Mouse (Mus musculus): ENCODE data around the gene Patj.
"Not testable (repeated sequence)": the region's sequence is repeated elsewhere in the genome, so short reads cannot be mapped to it uniquely, and the experiment has no call there.

The Patj gene

GRCm38 (mm10) chr4:98395690-98396437 lies at the start of gene Patj:
TSS of gene Patj (plus strand) at chr4:98395785.
- DNase-seq: peak; percentile 70 to 73

DNA sequence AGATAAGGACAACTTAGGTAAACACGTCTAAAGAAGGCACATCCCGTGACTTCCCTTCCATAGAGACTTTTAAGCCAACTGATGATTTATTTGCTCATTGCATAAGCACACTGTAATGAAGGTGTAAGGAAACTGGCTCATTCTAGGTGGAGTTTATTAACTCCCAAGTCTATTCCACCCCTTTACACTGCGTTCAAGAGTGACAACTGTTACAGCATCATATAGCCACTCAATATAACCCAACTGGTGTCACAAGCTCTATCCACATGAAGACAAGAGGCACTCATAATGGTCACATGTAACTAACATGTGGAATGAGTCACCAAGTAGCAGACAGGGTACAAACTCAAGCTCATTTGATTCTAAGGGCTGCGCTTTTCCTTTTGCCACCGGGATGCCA lies 47.0 kb upstream of the Patj start:
- DNase-seq: no peak

DNA sequence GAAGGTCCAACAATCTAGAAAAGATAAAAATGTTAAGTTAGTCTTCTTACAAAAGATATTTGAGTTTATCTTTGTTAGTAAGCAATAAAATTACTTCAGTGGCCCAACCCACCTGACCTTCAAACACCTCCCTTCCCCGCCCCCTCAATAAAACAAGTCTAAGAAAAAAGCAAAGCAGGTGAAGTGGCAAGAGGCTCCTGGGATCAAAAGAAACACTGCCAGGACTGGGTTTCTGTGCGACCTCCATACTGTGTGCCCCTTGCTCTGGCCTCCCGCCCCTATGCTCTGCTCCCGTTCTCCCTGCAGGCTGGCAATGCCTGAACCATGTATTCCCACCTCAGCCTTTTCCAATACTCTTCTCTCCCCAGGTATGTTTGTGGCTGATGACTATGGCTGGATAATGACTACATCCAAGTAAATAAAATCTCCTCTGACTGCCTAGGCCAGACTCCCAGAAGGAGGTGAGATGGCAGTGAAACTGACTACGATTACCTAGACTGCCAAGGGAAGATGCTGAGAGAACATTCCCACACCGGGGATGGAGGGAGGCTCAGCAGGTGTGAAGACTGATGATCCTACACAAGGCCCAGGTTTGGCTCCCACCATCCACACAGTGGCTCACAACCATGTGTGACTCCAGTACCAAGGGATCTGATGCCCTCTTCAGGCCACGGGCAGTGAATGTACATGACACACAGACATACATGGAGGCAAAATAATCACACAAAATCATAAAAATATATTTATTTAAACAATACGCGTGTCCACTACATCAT lies 37.4 kb upstream of the Patj start:
- no peak for DNase-seq

DNA sequence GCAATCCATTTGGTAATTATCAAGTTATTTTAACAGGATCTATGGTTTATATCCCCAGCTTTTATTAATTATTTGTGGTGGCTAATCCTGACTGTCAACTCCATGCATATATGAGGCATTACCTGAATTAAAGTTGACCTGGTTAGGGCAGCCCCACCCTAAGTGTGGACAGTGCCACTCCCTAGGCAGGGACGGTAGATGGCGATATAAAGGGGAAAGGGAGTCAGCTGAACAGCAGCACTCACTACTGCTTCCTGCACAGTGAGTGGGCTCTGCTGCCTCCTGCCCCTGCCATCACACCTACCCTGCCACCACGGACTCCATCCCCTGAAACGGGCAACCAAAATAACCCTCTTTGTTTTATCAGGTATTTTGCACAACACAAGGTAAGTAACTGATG lies 20.2 kb upstream of the Patj start:
- no peak for DNase-seq

GRCm38 (mm10) chr4:98376943-98377342 lies 18.6 kb upstream of the Patj start:
- DNase-seq: no peak

GRCm38 (mm10) chr4:98382716-98383424 lies 12.7 kb upstream of the Patj start, which contains the start of gene Tm2d1:
TSS of gene Tm2d1 (minus strand) at chr4:98383306.
- peak; percentile 79 to 83 for DNase-seq

- DNase-seq: no peak
Observed at GRCm38 (mm10) chr4:98385036-98385435, 10.5 kb upstream of the Patj start.

DNA sequence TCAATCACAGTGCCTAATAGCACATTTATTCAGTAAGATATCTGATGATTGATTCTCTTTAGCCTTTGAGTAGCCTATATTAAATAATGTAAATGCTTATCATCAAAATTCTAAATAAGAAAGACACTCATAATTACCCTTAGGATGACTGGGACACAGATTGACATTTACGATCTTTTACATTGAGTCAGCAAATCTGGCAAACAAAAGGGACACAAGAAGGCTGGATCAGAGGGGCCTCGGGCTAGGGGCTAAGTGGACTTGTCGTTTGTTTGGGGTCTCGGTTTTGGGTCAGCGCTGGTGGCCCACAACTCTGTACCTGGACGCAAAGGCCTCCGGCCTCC lies 267 bp upstream of the Patj start:
- DNase-seq: no peak

- no peak for DNase-seq
Observed at GRCm38 (mm10) chr4:98400926-98401583, 5.5 kb downstream of the Patj start.

GRCm38 (mm10) chr4:98401584-98401962 lies 6.0 kb downstream of the Patj start:
- no peak for DNase-seq

- DNase-seq: no peak
Observed at GRCm38 (mm10) chr4:98403492-98403891, 7.9 kb downstream of the Patj start.

DNA sequence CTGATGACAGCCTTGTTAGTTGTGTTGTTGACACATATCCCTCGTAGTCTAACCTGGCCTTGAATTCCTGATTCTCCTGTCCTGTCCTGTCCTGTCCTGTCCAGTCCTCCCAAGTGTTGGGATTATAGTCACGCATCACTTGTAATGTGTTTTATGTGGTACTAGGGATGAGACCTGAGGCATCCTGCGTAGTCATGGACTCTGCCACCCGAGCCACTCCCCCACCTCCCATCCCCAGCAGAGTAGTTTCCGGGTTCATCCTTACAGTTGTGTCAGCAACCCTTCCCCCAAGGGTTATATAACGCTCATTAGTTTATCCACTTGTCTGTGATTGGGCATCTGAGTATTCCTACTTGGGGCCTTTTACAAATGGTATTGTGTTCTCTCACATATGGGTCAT lies 8.8 kb downstream of the Patj start:
- DNase-seq: no peak

DNA sequence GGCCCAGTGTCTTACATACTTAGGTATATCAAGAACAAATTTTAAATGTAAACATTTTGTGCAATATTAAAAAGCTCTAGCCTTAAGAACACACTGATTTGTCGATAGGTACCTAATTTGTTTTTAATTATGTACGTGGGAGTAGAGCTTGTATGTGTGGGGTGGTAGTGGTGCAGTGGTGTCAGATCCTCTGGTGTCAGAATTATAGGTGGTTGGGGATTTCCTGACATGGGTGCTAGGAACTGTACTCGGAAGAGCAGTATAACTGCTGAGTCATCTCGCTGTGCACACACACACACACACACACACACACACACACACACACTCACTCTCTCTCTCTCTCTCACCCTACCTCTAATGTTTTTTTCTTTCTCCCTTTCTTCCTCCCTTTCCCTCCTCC lies 12.9 kb downstream of the Patj start:
- no peak for DNase-seq

DNA sequence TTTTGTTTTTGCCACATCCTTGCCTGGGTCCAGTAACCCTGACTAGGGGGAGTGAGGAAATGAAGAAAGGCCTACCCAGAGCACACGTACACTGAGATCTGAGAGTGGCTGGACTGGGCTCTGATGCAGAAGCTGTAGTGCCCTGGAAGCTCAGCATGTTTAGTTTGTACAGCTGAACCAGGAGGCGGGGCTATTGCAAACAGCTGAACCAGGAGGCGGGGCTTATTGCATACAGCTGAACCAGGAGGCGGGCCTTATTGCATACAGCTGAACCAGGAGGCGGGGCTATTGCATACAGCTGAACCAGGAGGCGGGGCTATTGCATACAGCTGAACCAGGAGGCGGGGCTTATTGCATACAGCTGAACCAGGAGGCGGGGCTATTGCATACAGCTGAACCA lies 19.6 kb downstream of the Patj start:
- DNase-seq: not testable (repeated sequence)

- DNase-seq: no peak
Observed at GRCm38 (mm10) chr4:98428371-98428770, 32.8 kb downstream of the Patj start.

GRCm38 (mm10) chr4:98435641-98436457 lies 40.3 kb downstream of the Patj start:
- no peak for DNase-seq

- DNase-seq: no peak
Observed at GRCm38 (mm10) chr4:98436664-98437363, 41.2 kb downstream of the Patj start.

DNA sequence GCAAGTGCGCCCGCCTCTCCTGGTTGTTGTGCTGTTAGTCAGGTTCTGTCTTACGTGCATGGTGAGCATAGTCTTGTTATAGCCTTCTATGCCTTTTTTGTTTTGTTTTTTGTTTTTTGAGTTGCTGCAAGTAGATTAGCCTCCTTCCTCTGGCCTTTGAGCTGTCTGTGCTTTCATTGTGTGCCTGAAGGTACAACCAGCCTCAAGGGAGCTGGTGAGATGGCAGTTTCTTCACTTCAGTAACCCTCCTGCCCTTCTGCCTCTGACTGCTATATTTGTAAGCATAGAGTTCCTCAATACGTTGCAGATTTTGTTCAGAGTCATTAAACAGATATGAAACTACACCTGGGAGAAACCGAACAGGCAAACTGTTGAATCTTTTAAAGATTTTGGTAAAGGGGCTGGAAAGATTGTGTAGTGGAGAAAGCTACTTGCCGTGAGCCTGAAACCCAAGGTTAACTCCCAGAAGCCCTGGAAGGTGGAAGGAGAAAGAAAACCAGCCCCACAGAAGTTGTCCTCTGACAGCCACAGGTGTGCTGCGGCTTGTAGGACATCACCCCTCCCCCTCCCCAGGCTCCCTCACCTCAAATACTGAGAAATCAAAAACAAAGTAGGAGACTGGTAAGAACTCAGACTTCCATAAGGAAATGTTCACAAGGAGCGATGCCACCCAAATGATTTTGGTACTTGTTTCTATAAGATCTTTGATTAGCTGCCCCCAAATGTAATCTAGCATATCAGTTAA lies 43.8 kb downstream of the Patj start:
- DNase-seq: no peak

DNA sequence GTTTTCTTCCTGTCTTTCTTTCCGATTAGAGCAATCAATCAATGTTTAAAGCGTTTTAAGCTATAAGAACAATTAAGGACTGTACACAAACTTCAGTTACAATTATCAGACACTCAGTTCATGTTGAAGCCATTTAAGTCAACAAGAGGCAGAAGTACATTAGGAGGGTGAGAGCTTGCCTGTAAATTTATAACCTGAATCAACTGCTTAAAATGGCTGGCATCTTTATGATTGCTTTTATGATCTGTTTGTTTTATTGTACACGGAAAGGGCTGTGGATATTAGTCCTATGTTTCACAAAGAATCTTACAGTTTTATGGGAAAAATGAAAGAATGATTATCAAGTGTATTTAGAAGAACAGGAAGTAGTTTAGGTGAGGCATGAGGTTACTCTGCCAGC lies 45.7 kb downstream of the Patj start:
- DNase-seq: no peak

DNA sequence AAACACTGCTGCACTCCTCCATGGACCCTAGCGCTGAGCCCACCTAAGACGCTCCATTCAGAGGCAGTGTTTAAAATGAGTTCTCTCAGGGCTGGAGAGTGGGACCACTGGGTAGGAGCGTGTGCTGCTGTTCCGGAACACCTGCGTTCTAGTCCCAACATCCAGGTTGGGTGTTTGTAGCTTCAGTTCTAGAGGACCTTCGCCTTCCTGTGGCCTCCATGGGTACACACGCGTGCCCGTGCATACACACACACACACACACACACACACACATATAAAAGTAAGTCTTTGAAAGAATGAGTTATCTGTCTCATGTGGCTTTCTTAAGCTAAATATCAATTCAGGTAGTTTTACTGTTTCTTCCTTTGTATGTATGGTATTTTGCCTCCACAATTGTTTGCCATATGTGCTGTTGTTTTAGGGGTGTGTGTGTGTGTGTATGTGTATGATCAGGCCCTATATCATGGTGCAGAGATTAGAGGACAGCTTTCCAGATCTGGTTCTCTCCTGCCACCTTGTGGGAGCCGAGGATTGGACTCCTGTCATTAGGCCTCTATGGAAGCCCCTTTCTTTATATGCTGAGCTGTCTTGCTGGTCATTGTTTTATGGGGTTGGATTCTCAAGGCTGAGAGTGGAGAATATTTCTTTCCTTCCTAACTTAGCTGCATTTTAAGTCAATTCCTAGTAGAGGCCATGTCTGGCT lies 49.0 kb downstream of the Patj start:
- peak; percentile 35 to 40 for DNase-seq
